Mouse (Mus musculus): ENCODE measurements around the gene Rbpj. TPM values are rescaled to one million over a fixed set of nuclear protein-coding genes. Genes with fewer than 3 reads are reported as not detected.
A peak's percentile ranks its signal among the peaks of the same experiment; 100 is the strongest.

Rbpj gene
- polyA plus RNA-seq, 1 experiment from 2014 or later = 30.0 TPM

DNA sequence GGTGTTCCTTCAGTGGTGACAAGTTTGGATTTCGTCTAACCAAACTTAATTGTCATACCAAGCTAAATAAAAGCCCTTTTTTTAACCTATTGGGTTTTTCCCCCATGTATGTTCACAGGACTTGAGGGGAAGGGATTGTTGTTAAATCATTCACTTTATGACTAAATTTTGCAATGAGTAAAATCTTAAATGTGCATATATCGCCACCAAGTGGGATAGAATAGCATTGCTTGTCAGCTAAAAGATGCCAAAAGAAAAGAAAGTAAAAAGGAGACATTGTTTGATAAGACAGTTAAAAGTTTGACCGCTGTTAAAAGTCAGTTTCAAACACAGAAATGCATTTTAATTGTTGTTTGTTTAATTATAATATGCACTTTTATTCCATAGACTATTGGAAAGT, 172.7 kb downstream of the Rbpj start:
- Histone ChIP-seq H3K27ac (ENCODE audit: low read length) (no peak overlapping the region), H3K36me3 (ENCODE audit: control insufficient read depth, insufficient read depth, low read length) (peaks cover 12% of the 10 kb centered on the region)
- no peak for ATAC-seq (ENCODE audit: insufficient read depth, low FRiP score)

DNA sequence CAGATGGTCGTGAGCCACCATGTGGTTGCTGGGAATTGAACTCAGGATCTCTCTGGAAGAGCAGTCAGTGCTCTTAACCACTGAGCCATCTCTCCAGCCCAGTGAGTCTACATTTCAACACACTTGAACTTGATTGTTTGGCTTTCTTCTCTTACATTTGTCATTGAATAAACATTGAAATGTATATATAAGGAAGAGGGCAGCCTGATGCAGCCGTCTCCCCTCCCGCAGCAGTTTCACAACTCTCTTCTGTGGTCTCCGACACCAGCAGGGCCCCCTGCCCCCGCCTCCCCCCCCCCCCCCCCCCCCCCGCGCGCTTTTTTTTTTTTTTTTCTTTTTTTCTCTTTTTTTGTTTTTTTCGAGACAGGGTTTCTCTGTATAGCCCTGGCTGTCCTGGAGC, 180.7 kb downstream of the Rbpj start:
- Histone ChIP-seq H3K9ac (ENCODE audit: low read length) (no peak overlapping the region), H3K4me1 (ENCODE audit: control insufficient read depth, insufficient read depth, low read length) (no peaks in the 10 kb centered on the region), H3K27me3 (ENCODE audit: control insufficient read depth, insufficient read depth, low read length) (no peaks in the 10 kb centered on the region), H3K36me3 (ENCODE audit: control insufficient read depth, insufficient read depth, low read length) (peaks cover 12% of the 10 kb centered on the region), H3K4me2 (ENCODE audit: low read depth, low read length) (no peak overlapping the region), H3K27ac (ENCODE audit: low read length) (no peak overlapping the region), H3K9me3 (replicated peaks; ENCODE audit: control insufficient read depth, low read length) (no peaks in the 10 kb centered on the region), H3K4me3 (replicated peaks; ENCODE audit: low read length) (no peak overlapping the region)
- 32% methylated on average over 5 of the region's 9 CpGs for WGBS
- ATAC-seq (ENCODE audit: insufficient read depth, low FRiP score) = no peak

More for the DNA sequence above, 172.7 kb downstream of the Rbpj start:
- H3K4me3 ChIP-seq (replicated peaks; ENCODE audit: low read length) = no peak overlapping the region
- H3K27me3 ChIP-seq (ENCODE audit: control insufficient read depth, insufficient read depth, low read length) = no peaks in the 10 kb centered on the region
- 64% methylated on average over 3 of the region's 3 CpGs for WGBS
- H3K9ac ChIP-seq (ENCODE audit: low read length) = no peak overlapping the region
- H3K4me1 ChIP-seq (ENCODE audit: control insufficient read depth, insufficient read depth, low read length) = no peaks in the 10 kb centered on the region
- H3K4me2 ChIP-seq (ENCODE audit: low read depth, low read length) = no peak overlapping the region
- no peaks in the 10 kb centered on the region for H3K9me3 ChIP-seq (replicated peaks; ENCODE audit: control insufficient read depth, low read length)

GRCm38 (mm10) chr5:53647358-53647757, 181.4 kb downstream of the Rbpj start:
- peaks cover 12% of the 10 kb centered on the region for H3K36me3 ChIP-seq (ENCODE audit: control insufficient read depth, insufficient read depth, low read length)
- no peak overlapping the region for H3K9ac ChIP-seq (ENCODE audit: low read length)
- no peaks in the 10 kb centered on the region for H3K27me3 ChIP-seq (ENCODE audit: control insufficient read depth, insufficient read depth, low read length)
- no peak overlapping the region for H3K4me3 ChIP-seq (replicated peaks; ENCODE audit: low read length)
- no peak overlapping the region for H3K27ac ChIP-seq (ENCODE audit: low read length)
- H3K9me3 ChIP-seq (replicated peaks; ENCODE audit: control insufficient read depth, low read length) = no peaks in the 10 kb centered on the region
- no peaks in the 10 kb centered on the region for H3K4me1 ChIP-seq (ENCODE audit: control insufficient read depth, insufficient read depth, low read length)
- WGBS = 84% methylated on average over 2 of the region's 2 CpGs
- no peak for ATAC-seq (ENCODE audit: insufficient read depth, low FRiP score)
- no peak overlapping the region for H3K4me2 ChIP-seq (ENCODE audit: low read depth, low read length)

DNA sequence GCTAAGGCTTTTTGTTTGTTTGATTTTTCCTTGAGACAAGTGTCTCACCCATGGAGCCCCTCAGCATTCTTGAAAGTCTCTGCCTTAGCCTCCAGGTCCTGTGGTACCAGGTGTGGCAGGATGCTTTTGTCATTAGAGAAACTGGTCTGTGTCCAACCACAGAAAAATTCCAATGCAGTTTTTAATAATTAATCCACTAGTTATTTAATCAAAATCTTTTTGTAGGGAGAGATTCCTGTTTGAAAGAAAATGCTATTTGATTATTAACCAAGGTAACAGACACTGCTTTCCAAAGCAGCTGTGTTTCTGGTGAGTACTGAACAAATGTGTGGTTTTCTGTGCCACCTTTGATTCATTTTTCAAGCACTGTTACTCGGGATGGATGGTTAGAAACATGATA, 190.6 kb downstream of the Rbpj start:
- H3K27me3 ChIP-seq (ENCODE audit: control insufficient read depth, insufficient read depth, low read length) = no peaks in the 10 kb centered on the region
- no peak overlapping the region for H3K4me3 ChIP-seq (replicated peaks; ENCODE audit: low read length)
- ATAC-seq (ENCODE audit: insufficient read depth, low FRiP score) = no peak
- 0 out of 2 replicates have a peak, but pooled peaks cover 4% of the 10 kb centered on the region for H3K36me3 ChIP-seq (ENCODE audit: control insufficient read depth, insufficient read depth, low read length)
- H3K9ac ChIP-seq (ENCODE audit: low read length) = no peak overlapping the region
- no peak overlapping the region for H3K4me2 ChIP-seq (ENCODE audit: low read depth, low read length)
- H3K27ac ChIP-seq (ENCODE audit: low read length) = no peak overlapping the region
- H3K4me1 ChIP-seq (ENCODE audit: control insufficient read depth, insufficient read depth, low read length) = no peaks in the 10 kb centered on the region
- WGBS = 12% methylated on average over 1 of the region's 1 CpGs
- no peaks in the 10 kb centered on the region for H3K9me3 ChIP-seq (replicated peaks; ENCODE audit: control insufficient read depth, low read length)

DNA sequence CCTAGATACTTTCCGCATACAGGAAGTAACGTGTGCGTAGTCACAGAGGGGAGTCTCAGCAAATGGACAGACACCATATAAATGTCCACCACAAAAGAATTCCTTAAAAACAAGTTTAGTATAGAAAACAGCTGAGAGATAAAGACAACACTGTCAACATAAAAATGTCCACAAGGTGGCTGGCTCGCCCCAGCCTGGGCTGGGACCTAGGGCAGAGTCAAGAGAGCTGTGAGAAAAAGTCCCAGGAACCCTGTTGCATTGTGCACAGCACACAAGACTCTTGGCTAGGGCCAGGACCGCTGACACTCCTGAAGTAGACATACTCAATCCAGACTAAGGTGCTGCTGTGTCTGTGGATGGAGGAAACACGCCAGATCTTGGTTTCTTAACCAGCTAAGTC, 192.0 kb downstream of the Rbpj start:
- Histone ChIP-seq H3K4me3 (replicated peaks; ENCODE audit: low read length) (no peak overlapping the region), H3K36me3 (ENCODE audit: control insufficient read depth, insufficient read depth, low read length) (no peaks in the 10 kb centered on the region), H3K27ac (ENCODE audit: low read length) (no peak overlapping the region), H3K9ac (ENCODE audit: low read length) (no peak overlapping the region), H3K9me3 (replicated peaks; ENCODE audit: control insufficient read depth, low read length) (no peaks in the 10 kb centered on the region), H3K4me1 (ENCODE audit: control insufficient read depth, insufficient read depth, low read length) (no peaks in the 10 kb centered on the region), H3K27me3 (ENCODE audit: control insufficient read depth, insufficient read depth, low read length) (no peaks in the 10 kb centered on the region), H3K4me2 (ENCODE audit: low read depth, low read length) (no peak overlapping the region)
- WGBS = 75% methylated on average over 6 of the region's 6 CpGs
- ATAC-seq (ENCODE audit: insufficient read depth, low FRiP score) = peak; percentile 61; the same call in 1 of the 2 replicates

GRCm38 (mm10) chr5:53661508-53661907, 195.6 kb downstream of the Rbpj start:
- no peaks in the 10 kb centered on the region for H3K4me1 ChIP-seq (ENCODE audit: control insufficient read depth, insufficient read depth, low read length)
- 74% methylated on average over 2 of the region's 2 CpGs for WGBS
- no peaks in the 10 kb centered on the region for H3K36me3 ChIP-seq (ENCODE audit: control insufficient read depth, insufficient read depth, low read length)
- ATAC-seq (ENCODE audit: insufficient read depth, low FRiP score) = no peak
- H3K4me3 ChIP-seq (replicated peaks; ENCODE audit: low read length) = no peak overlapping the region
- H3K9ac ChIP-seq (ENCODE audit: low read length) = no peak overlapping the region
- no peak overlapping the region for H3K4me2 ChIP-seq (ENCODE audit: low read depth, low read length)
- no peaks in the 10 kb centered on the region for H3K27me3 ChIP-seq (ENCODE audit: control insufficient read depth, insufficient read depth, low read length)
- no peaks in the 10 kb centered on the region for H3K9me3 ChIP-seq (replicated peaks; ENCODE audit: control insufficient read depth, low read length)
- no peak overlapping the region for H3K27ac ChIP-seq (ENCODE audit: low read length)

- Histone ChIP-seq H3K27ac (ENCODE audit: low read length) (no peak overlapping the region), H3K4me3 (replicated peaks; ENCODE audit: low read length) (no peak overlapping the region), H3K27me3 (ENCODE audit: control insufficient read depth, insufficient read depth, low read length) (no peaks in the 10 kb centered on the region), H3K36me3 (ENCODE audit: control insufficient read depth, insufficient read depth, low read length) (no peaks in the 10 kb centered on the region), H3K9ac (ENCODE audit: low read length) (no peak overlapping the region), H3K9me3 (replicated peaks; ENCODE audit: control insufficient read depth, low read length) (no peaks in the 10 kb centered on the region), H3K4me2 (ENCODE audit: low read depth, low read length) (no peak overlapping the region), H3K4me1 (ENCODE audit: control insufficient read depth, insufficient read depth, low read length) (no peaks in the 10 kb centered on the region)
- no peak for ATAC-seq (ENCODE audit: insufficient read depth, low FRiP score)
- WGBS = 36% methylated on average over 1 of the region's 1 CpGs
These were observed 196.5 kb downstream of the Rbpj start for GRCm38 (mm10) chr5:53662413-53662812.

DNA sequence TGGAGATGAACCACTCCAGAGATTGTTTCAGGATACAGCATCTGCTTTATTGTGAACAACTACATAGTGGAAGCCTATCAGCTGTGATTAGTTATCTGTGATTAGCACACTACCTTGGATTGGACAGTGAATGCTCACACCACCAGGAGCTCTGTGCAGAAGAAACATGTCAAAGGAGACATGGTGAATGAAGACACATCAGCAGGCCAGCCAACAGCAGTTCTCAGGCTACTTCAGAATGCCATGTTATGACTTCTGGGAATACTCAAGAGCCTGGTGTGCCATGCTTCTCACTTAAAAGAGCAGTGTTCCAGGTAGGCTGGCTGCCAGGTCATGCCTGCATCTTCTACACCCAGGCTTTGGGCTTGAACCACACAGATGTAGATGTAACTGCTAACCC, 197.7 kb downstream of the Rbpj start:
- H3K9me3 ChIP-seq (replicated peaks; ENCODE audit: control insufficient read depth, low read length) = no peaks in the 10 kb centered on the region
- ATAC-seq (ENCODE audit: insufficient read depth, low FRiP score) = no peak
- H3K27me3 ChIP-seq (ENCODE audit: control insufficient read depth, insufficient read depth, low read length) = no peaks in the 10 kb centered on the region
- no peaks in the 10 kb centered on the region for H3K4me1 ChIP-seq (ENCODE audit: control insufficient read depth, insufficient read depth, low read length)
- H3K4me3 ChIP-seq (replicated peaks; ENCODE audit: low read length) = no peak overlapping the region
- H3K9ac ChIP-seq (ENCODE audit: low read length) = no peak overlapping the region
- no peak overlapping the region for H3K27ac ChIP-seq (ENCODE audit: low read length)
- no peak overlapping the region for H3K4me2 ChIP-seq (ENCODE audit: low read depth, low read length)
- no peaks in the 10 kb centered on the region for H3K36me3 ChIP-seq (ENCODE audit: control insufficient read depth, insufficient read depth, low read length)

DNA sequence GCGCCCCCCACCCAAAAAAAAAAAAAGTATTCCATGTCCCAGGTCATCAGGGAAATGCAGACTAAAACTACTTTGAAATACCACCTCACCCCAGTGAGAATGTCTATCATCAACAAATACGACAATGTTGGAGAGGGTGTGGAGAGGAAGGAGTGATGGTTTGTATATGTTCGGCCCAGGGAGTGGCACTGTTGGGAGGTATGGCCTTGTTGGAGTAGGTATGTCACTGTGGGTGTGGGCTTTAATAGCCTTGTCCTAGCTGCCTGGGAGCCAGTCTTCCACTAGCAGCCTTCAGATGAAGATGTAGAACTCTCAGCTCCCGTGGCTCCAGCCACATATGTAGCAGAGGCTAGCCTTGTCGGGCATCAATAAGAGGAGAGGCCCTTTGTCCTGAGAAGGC, 202.1 kb downstream of the Rbpj start:
- no peak overlapping the region for H3K4me3 ChIP-seq (replicated peaks; ENCODE audit: low read length)
- no peaks in the 10 kb centered on the region for H3K27me3 ChIP-seq (ENCODE audit: control insufficient read depth, insufficient read depth, low read length)
- no peak overlapping the region for H3K27ac ChIP-seq (ENCODE audit: low read length)
- no peak overlapping the region for H3K4me2 ChIP-seq (ENCODE audit: low read depth, low read length)
- no peaks in the 10 kb centered on the region for H3K4me1 ChIP-seq (ENCODE audit: control insufficient read depth, insufficient read depth, low read length)
- no peak for ATAC-seq (ENCODE audit: insufficient read depth, low FRiP score)
- H3K9ac ChIP-seq (ENCODE audit: low read length) = no peak overlapping the region
- H3K36me3 ChIP-seq (ENCODE audit: control insufficient read depth, insufficient read depth, low read length) = no peaks in the 10 kb centered on the region
- 77% methylated on average over 5 of the region's 5 CpGs for WGBS
- no peaks in the 10 kb centered on the region for H3K9me3 ChIP-seq (replicated peaks; ENCODE audit: control insufficient read depth, low read length)

All from stomach, embryonic 16.5 days (tissue).